Mouse (Mus musculus): ENCODE data around the gene Trex2.
A peak's percentile ranks its signal among the peaks of the same experiment; 100 is the strongest.

Trex2 gene

DNA sequence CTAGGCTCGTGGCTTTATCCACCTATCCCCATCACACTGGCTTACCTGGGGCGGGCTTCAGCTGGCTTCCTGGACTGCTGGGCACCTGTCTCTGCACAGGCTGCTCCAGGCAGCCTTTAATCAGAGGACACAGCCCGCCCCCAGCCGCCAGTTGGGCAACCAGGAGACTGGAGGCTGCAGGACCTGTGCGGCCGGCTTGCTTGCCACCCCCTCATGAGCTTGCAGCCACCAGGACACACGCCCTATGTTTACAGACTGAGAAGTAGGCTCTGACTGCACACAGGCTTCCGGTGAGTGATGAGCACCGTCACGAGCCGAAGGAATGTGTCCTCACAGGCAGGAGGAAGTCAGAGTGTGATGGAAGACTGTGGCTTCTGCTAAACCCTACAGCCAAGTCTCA lies at the start of gene Trex2:
Trex2 (minus strand) TSS at position 93 of the 400 bp plus-strand sequence.
- DNase-seq (ENCODE audit: low spot score in 2 of 2), result no peak

DNA sequence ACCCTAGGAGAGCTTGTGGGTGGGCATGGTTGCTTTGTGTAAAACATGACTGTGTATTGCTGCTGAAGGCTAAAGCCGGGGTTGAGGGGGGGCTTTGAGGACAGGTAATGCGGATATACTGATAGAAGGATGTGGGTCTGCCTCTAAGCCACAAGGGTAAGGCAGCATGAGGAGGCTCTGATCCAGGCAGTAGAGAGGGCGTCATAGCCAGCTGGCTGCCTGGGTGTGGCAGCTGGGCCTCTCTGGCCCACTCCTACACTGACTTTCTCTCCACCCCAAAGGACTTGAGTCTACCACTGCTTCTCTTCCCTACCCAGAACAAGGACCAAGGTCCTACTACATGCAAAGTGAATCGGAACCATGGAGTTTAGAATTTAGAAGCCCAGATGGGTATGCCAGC lies 49.7 kb upstream of the Trex2 start:
- DNase-seq (ENCODE audit: low spot score in 2 of 2), result no peak

DNA sequence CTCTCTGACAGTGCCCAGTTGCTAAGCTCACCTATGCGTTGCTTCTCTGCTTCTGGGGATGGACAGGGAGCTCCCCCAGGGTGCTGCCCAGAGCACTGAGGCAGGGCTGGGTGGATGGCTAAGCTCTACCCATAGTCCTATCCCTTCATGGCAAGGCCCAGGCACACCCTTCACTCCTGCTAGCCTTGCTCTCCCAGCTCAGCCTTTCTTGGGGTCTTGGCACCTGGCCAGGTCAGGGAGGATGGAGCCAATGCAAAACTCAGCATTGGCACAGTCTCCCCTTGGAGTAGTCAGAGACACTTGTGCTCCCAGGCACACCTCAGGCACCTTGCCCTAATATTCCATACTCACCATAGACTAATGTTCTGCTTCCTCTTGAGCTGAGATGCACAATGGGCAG lies 48.9 kb upstream of the Trex2 start:
- DNase-seq (ENCODE audit: low spot score in 2 of 2), result no peak

DNA sequence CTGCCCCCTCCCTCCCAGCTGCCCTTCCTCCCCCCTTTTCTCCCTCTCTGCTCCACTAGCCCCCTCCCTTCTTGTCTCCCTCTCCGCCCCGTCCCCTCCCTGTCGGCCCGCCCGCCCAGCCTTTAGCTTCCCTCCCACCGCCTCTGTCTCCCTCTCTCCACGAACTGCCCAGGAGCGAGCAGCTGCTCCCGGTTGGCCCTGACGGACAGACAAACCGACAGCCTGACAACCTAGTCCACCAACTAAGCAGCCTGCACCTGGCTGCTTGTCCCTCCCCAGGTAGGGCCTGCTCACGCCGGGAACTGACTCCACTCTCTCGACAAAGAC lies 48.3 kb upstream of the Trex2 start, which contains the start of gene Bgn:
Bgn (plus strand) TSS at position 119 of the 327 bp plus-strand sequence.
- no peak for DNase-seq (ENCODE audit: low spot score in 2 of 2)

DNA sequence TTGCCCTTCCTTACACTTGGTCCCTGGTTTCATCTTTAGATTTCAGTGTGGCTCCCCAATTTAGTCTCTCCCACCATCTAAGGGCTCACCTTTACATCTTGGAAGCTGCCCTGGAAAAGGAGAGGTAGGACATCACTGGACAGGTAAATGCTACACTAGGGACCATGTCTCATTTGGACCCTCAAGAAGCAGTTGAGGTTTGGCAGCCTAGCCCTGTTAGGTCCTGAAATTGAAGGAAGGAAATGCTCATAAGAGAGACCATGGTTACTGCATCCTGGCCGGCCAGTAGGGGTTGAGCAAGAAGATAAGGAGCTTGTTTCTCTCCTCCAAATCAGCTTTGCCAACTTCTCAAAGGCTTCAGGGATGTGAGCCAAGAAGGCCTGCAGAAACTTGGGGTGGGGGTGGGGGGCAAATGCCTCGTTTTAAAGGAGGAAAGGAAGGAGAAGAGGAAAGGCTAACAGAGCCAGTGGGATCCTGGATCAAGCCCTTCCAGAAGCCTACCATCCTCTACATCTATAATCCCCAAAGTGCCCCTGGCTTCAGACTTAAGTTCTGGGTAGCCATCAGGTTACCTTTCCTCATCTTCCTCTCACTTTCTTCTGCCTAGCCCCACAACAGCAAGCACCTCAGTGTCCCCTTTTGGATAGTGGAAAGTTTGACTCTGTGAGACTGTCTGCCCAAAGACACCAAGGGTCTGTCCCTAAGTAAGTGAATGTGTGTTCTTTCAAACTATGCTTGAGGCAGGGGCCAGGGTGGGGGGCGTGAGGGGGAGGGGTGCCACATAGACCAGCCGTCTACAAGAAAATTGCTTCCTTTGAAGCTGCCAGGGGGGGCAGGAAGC lies 47.7 kb upstream of the Trex2 start:
- no peak for DNase-seq (ENCODE audit: low spot score in 2 of 2)

DNA sequence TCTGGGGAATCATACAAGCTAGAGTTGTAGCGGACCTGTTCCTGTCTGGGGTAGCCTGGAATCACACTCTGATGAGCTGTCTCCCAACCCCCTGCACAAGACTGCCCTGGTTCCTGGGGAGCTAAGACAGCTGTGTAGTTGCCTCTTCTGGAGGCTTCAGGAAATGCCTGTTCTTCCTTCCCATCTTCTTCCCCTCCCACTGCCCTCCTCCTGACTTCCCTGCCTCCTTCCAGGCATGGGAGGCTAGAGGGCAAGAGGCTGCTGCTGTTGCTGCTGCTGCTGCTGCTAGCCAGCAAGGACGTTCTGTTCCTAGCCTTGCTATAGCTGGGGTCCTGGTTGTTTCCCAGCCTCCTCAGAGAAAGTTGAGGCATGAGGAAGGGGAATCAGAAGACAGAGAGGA lies 45.2 kb upstream of the Trex2 start:
- no peak for DNase-seq (ENCODE audit: low spot score in 2 of 2)

DNA sequence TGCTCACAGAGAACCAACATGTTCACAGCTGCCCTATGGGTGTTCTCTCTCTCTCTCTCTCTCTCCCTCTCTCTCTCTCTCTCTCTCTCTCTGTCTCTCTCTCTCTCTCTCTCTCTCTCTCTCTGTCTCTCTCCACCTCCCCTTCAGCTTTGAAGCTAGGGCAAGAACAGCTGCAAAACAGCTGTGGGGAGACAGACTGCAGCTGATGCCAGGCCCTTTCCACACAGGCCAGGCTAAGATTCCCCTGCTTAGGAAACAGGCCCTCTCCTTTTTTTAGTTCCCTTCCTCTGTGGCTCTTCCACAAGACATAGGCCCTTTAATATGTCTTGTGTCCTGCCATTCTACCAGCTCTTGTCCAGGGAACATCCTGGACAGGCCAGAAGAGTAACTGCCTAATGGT lies 44.5 kb upstream of the Trex2 start:
- no peak for DNase-seq (ENCODE audit: low spot score in 2 of 2)

DNA sequence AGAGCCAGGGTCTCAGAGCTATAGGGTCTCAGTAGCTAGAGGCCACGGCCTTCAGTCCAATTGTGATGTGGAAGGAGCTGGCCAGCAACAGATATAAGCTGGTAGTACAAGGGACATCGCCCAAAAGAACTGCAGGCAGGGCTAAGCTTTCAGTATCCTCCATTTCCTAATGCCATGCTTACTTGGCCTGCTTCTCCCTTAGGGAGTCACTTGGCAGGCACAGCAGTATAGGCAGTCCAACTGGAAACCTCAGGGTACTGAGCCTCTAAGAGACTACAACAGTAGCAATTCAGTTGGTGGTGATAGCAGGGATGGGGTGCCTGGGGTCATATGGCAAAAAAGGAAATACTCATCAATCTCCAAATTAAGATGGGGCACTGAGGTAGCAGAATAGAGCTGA lies 42.4 kb upstream of the Trex2 start:
- DNase-seq (ENCODE audit: low spot score in 2 of 2), result no peak

DNA sequence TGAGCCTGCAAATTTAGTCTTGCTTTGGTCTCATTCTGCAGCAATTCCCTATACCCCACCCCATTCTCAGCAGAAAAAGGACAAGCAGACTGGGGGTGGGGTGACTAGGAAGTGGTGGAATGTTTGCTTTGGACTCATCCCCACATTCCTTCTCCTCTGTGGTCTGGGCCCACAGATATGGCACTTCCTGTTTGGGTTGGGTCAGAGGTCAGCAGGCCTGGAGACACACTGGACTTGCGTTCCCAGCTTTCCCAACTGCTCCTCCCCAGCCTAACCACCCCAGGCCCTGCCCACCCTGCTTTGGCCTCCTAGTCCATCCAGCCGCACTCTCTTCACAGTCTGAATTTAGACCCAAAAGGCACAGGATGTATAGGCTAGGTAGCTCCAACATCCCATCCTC lies 41.5 kb upstream of the Trex2 start:
- no peak for DNase-seq (ENCODE audit: low spot score in 2 of 2)

DNA sequence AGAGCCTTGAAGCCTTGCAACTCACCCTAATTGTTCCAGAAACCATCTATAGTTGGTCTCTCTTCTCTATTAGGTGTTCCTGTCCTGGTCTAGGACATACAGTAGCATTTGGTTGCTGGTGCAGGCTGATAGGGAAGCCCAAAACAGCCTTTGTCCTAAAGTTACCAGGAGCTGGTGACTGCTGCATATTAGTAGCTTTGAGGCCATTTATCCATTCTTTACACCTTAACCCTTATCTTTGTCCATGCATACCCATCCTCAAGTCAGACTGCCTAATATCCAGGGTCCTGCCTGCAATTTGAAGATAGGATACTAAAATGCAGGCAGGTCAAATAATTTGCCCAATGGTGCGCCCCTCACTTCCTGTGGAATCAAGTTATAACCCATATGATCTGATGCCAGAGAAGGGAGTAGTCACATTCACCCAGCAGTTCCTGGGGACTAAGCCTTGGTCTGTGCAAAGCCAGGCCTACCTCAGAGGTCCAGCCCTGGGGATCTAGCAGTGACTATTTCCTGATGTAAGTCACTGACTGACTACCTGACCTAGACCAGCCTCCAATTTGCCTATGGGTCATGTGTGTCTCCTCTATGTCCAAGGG lies 40.6 kb upstream of the Trex2 start:
- DNase-seq (ENCODE audit: low spot score in 2 of 2), result no peak

DNA sequence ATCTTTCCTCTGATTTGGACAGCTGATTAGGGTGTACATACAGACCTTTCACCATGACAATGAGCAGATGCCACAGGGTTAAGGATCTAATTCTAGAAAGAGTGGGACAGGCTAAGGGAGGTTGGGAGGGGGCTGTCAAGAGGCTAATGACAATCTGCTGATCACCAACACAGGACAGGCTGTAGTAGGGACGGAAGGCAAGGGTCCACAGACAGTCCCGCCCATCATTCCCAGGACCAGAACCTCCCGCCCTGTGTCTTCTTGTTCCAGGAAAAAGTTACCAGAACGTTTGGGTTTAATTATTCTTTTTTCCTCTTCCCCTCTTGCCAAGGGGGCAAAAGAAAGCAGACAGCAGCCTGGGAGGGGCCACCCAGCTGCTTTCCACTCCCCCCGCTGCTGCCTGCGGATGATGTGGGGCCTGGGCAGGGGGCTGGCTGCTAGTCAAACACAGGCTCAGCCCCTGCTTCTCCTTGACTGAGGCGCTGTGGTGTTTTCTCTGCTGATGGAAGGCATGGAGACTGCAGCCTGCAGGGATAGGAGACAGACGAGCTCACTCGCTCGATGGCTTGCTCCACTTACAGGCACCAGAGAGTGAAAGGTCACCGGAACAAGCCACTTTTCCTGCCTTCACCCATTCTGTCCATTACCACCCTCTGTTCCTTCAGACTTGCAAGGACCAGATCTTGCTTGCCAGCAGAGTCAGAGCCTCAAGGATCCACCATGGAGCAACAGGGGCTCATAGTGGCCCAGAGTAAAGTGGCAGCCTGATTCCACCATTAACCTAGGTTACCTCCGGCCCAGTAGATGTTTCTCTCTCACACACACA lies 39.4 kb upstream of the Trex2 start:
- no peak for DNase-seq (ENCODE audit: low spot score in 2 of 2)

DNA sequence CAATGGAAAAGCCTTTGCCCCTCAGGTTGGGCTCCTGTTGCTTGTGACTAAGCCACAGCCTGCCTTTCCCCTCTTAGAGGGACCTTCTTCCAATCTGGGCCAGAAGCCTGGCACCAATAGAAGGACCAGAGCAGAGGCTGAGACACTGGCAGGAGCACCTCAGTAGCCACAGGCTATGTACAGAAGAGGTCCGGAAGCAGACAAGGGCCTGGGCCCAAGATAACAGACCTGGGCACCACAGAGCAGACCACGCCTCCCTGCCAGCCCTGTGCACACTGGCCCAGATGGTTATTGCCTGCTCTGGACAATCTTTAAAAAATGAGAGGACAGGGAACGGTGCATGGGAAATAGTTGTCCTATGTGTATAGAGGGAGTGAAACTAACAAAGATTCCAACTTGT lies 36.6 kb upstream of the Trex2 start:
- DNase-seq (ENCODE audit: low spot score in 2 of 2), result no peak

DNA sequence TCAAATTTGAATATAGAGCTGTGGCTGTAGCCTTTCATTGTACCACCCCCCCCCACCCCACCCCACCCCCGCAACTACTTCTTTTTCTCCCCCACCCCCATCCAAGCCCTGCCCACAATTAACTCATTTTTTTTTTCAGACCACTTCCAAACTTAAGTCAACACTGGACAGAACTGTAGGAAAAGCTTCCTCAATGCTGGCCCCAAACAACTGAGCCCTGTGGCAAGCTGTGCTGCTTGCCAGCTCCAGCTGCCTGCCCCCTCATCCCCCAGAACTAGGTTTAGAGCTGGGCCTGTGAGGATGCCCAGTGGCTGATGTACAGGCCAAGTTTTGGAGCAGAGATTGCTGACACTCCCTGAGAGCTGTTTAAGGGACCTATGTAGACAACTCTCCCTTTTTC lies 33.6 kb upstream of the Trex2 start:
- DNase-seq (ENCODE audit: low spot score in 2 of 2), result no peak

DNA sequence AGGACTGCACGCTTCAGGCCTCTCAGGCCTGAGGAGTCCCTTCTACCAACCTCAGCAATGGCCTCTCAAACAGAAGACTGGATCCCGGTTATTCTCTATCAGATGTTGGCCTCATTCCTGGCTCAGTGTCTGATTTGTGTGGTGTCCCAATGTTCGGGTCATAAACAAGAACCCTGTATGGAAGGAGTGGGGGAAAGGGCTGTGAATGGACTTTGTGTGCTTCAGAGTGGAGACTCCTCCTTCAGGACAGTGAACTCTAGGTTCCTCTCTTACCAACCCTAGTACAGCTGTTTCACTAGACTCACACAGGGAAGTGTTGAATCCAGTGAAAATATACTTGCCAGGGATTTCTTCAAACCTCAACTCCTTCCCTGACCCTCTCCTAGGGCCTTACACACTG lies 33.2 kb upstream of the Trex2 start:
- DNase-seq (ENCODE audit: low spot score in 2 of 2), result no peak

DNA sequence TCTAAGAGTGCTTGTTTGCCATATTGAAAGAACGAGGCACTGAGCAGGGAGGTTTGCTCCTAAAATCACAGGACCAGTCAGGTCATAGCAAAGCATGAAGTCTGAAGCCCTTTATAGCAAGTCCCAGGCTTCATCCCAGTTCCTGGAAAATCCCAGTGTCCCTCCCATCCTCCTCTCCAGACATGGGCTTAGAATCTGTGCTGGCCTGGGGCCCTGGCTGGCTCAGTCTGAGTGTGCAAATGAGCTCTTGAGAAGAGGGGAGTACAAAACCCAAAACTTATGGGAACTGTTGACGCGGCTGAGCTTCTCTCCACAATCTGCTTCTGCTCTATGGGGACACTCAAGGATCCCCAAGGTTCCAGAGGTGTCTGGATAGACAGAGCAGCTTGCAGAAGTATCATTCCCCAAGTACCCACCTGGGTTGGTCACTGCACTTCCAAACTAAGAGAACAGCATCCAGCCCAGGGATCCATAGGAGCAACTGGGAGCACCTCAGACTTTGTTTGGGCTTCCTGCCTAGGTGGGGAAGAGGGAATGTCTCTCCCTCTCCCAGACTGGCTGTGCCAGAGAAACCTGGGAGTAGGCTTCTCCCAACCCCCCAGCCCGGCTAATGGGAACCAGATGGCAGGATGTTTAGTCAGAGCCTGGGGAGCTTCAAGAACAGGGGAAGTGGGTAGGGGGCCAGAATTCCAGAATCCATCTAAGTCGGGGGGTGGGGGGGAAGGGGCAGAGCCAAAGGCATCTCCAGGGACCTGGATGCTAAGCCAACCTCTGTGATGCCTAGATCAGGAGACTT lies 32.5 kb upstream of the Trex2 start:
- no peak for DNase-seq (ENCODE audit: low spot score in 2 of 2)

DNA sequence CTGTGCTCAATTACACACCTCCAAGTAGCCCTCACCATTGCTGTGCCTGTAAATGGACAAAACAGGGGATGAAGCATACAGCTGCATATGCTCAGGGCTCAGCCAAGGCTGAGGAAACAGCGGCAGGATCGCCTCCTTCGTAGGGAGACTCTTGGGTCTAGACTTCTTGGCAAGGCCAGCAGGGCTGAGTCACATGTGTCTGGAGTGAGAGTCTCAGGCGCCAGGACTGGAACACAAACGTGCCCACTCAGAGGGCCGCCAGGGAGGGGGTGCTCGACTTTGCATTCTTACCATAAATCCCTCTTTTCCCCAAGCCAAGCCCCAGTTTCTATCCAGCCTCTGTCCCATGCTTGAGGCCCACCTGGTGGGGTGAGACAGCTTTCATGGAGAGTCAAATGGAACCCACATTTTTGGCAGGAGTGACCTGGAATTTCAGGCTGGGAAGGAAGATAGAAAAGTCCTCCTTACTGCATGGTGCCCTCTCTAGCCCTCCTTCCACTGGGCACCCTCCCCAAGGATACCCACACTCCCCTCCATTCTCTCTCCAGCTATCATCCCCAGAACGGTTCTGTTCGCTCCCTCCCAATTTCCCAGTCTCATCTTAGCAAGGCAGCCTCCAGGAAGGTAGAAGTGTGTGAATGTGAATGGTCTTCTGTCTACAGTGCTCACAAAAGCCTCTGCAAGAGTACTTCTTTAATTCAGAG lies 30.5 kb upstream of the Trex2 start:
- DNase-seq (ENCODE audit: low spot score in 2 of 2), result peak in 1 of 2 experiments; percentile 14

DNA sequence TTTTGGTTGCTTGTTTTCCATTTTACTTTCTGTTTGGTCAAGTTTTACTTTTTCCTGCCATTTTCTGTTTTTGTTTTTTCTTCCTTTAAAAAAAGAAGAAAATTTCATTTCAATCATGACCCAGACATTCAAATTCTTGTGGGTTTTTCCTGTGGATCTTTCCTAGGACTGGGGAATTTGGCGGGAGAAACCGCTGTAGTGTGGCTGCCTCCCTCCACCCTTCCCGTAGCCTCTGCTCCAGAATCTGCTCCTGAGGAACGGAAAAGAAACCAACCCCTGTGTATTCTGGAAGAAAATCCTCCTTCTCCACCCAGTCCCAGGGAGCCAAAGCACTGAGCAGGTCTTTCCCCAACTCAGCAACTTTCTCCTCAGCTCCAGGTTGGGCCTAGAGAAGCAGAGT lies 25.6 kb upstream of the Trex2 start:
- DNase-seq (ENCODE audit: low spot score in 2 of 2), result no peak

DNA sequence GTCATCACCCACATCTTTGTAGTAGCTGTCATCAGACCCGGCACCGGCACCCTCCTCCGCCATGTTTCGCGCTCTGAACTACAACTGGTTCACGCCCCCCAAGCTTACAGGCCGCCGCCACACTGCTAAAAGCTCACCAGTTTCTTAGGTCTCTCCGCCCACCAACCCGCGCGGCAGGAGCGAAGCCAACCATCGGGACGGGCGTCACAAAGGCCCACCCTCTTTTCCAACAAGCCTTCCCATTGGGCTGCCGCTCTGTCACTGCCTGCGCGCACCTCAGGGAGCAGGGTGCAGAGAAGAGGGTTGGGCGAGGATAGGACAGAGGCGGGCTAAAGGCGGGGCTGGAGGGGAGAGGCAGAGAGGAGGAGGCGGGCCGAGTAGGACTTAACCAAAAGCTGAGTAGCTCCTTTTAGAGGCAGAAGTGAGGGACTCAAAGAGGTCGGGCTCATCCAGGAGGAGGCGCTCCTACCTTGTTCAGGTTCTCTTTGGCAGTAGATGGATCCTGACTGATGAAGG lies 23.8 kb upstream of the Trex2 start, which contains the start of gene Haus7:
Haus7 (minus strand) TSS at position 168 of the 516 bp plus-strand sequence.
- DNase-seq (ENCODE audit: low spot score in 2 of 2), result peak; percentile 89 to 91

DNA sequence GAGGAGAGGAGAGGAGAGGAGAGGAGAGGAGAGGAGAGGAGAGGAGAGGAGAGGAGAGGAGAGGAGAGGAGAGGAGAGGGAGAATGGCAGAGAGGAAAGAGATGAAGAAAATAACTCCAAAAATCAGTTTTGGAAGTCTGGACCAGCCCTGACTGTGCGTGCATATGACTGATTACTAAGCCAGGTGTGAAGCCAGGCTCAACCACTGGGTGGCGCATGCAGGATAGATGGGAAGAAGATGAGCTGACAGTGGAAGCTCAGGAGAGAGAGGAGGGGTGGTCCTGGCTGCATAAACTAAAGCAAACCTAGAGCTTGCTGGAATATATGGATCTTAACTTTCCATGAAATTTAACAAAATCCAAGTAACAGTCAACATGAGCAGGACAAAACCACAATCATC lies 16.8 kb upstream of the Trex2 start:
- peak in 1 of 2 experiments; percentile 38 for DNase-seq (ENCODE audit: low spot score in 2 of 2)

DNA sequence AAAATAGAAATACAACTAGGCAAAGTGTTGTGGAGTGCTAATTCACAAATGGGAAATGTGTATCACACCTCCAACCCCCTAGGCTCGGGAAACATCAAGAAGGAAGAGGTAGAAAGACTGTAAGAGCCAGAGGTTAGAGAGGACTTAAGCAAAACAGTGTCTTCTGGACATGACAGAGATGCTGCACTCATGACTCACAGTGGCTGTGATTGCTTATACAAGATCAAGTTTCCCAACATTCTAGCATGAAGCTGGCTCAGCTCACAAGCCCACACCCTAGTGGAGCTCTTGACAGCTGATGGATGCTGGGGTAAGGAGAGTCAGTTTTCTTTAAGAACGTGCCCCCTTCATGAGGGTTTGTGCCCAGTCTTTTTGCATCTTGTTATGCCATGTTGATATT lies 6.3 kb upstream of the Trex2 start:
- DNase-seq (ENCODE audit: low spot score in 2 of 2), result no peak

DNA sequence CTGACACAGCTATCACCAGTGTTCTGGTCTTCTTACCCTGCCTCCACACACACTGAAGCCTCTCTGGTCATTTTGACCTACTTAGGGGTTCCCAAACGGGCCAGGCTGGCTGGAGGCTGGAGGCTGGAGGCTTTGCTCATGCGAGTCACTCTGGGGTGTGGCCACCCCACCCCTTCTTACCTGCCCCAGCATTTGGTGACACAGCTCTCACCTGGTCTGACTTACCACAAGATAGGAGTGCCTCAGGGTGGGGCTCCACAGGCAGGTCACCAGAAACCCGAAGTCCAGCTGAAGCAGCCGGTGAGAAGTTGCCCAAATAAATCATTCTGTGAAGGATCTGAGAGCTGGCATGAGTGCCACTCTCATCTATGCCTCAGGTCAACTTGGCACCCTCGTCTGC lies 2.3 kb downstream of the Trex2 start:
- no peak for DNase-seq (ENCODE audit: low spot score in 2 of 2)
